Mouse (Mus musculus) brain, embryonic 14.5 days (tissue): ENCODE results near the gene Nmrk1. TPM values are rescaled to one million over a fixed set of nuclear protein-coding genes. Genes with fewer than 3 reads are reported as not detected.

Source experiments
- DNase-seq: peaks from one replicate; pipeline ENCODE4 v3.0.0-alpha.2; 2011; ENCODE audit warnings: low read depth
- CTCF ChIP-seq: fragments of 200-500 bp; IDR thresholded peaks from 2 replicates; pipeline ENCODE4 v1.5.1; 2012; ENCODE audit warnings: inconsistent platforms, mild to moderate bottlenecking, moderate library complexity, borderline replicate concordance; ENCODE audit not compliant: insufficient read depth, insufficient read length; ENCODE audit errors: extremely low read depth
- POLR2A ChIP-seq: fragments of 200-500 bp; IDR thresholded peaks from 2 replicates; pipeline ENCODE4 v1.6.1; 2012; ENCODE audit warnings: mild to moderate bottlenecking, inconsistent platforms, borderline replicate concordance; ENCODE audit not compliant: poor library complexity, insufficient read depth, insufficient read length, severe bottlenecking; ENCODE audit errors: extremely low read depth
- polyA plus RNA-seq: library from polyadenylated mRNA; depleted of rRNA; stranded (reverse); fragments of >200 nt; gene quantifications from 2 replicates; pipeline ENCODE4 v1.2.3, GENCODE M21; 2012

The Nmrk1 gene
- polyA plus RNA-seq, 1 experiment = 4.6 TPM

GRCm38 (mm10) chr19:18593722-18594121, 38.0 kb upstream of the Nmrk1 start:
- no peak for TF ChIP-seq CTCF
- TF ChIP-seq POLR2A = no peak
- DNase-seq = no peak

GRCm38 (mm10) chr19:18596876-18597275, 34.9 kb upstream of the Nmrk1 start:
- DNase-seq = no peak
- no peak for TF ChIP-seq CTCF
- TF ChIP-seq POLR2A = no peak

- TF ChIP-seq POLR2A (no peak), CTCF (no peak)
- no peak for DNase-seq
Measured at GRCm38 (mm10) chr19:18597772-18598171, 34.0 kb upstream of the Nmrk1 start.

- TF ChIP-seq CTCF (no peak), POLR2A (no peak)
- no peak for DNase-seq
Measured at GRCm38 (mm10) chr19:18598265-18598926, 33.4 kb upstream of the Nmrk1 start.

- TF ChIP-seq POLR2A (no peak), CTCF (no peak)
- no peak for DNase-seq
Measured at GRCm38 (mm10) chr19:18599051-18599450, 32.7 kb upstream of the Nmrk1 start.

GRCm38 (mm10) chr19:18599650-18600049, 32.1 kb upstream of the Nmrk1 start:
- DNase-seq = no peak
- no peak for TF ChIP-seq POLR2A

GRCm38 (mm10) chr19:18600611-18601010, 31.1 kb upstream of the Nmrk1 start:
- TF ChIP-seq CTCF (no peak), POLR2A (no peak)
- DNase-seq = no peak

GRCm38 (mm10) chr19:18603011-18603410, 28.7 kb upstream of the Nmrk1 start:
- no peak for TF ChIP-seq POLR2A
- no peak for DNase-seq

- no peak for TF ChIP-seq POLR2A
- TF ChIP-seq CTCF = no peak
- DNase-seq = no peak
Measured at GRCm38 (mm10) chr19:18607907-18608306, 23.8 kb upstream of the Nmrk1 start.

GRCm38 (mm10) chr19:18608975-18609374, 22.8 kb upstream of the Nmrk1 start:
- no peak for DNase-seq
- TF ChIP-seq CTCF = no peak
- TF ChIP-seq POLR2A = no peak

- no peak for DNase-seq
- TF ChIP-seq CTCF = no peak
- no peak for TF ChIP-seq POLR2A
Measured at GRCm38 (mm10) chr19:18614337-18614736, 17.4 kb upstream of the Nmrk1 start.

- TF ChIP-seq CTCF (no peak), POLR2A (no peak)
Measured at GRCm38 (mm10) chr19:18615680-18616240, 16.0 kb upstream of the Nmrk1 start.

More at GRCm38 (mm10) chr19:18615680-18616240, 16.0 kb upstream of the Nmrk1 start:
- DNase-seq = no peak
